Mouse (Mus musculus) liver, embryonic 14.5 days (tissue): ENCODE measurements around the gene Ttc30a2.

Source experiments
- CTCF ChIP-seq: IDR thresholded peaks from 2 replicates; pipeline ENCODE4 v1.5.1; 2016; ENCODE audit warnings: antibody characterized with exemption, low read depth, control low read depth
- EP300 ChIP-seq: IDR thresholded peaks from 2 replicates; pipeline ENCODE4 v1.6.1; 2016; ENCODE audit warnings: antibody characterized with exemption, low read depth

DNA sequence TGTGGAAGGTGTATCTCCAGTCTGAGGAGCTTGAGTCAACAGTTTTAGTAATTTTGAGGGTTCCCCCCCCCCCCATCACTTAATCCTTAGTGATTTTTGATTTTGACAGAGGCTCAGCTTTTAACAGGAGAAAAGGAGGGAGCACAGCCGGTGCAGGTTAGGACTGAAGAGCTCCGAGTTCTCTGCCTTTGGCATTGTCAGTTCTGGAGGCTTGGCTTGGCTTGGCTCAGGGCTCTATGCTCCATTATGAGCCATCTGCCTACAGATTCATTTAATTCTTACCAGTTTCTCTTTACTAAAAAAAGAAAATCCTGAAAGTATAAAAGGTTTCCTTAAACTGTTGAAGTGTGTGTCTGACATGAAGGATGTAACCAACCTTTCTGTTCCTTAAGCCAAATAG is 48.8 kb downstream of the Ttc30a2 start:
- TF ChIP-seq EP300 (no peak), CTCF (no peak)
